Mouse (Mus musculus): ENCODE data around the gene Ifit3b.
"Not testable (repeated sequence)": the region's sequence is repeated elsewhere in the genome, so short reads cannot be mapped to it uniquely, and the experiment has no call there.

Gene Ifit3b

GRCm38 (mm10) chr19:34607237-34608051, at the start of gene Ifit3b:
Ifit3b (plus strand) TSS chr19:34607970.
- peak in 1 of 2 experiments; percentile 29 for DNase-seq (ENCODE audit: low spot score in 2 of 2)

GRCm38 (mm10) chr19:34562556-34562955, 45.2 kb upstream of the Ifit3b start:
- no peak for DNase-seq (ENCODE audit: low spot score in 2 of 2)

GRCm38 (mm10) chr19:34566178-34566784, 41.5 kb upstream of the Ifit3b start:
- no peak for DNase-seq (ENCODE audit: low spot score in 2 of 2)

- DNase-seq (ENCODE audit: low spot score in 2 of 2) = no peak
Observed at GRCm38 (mm10) chr19:34568988-34569895, 38.5 kb upstream of the Ifit3b start.

GRCm38 (mm10) chr19:34569896-34570476, 37.8 kb upstream of the Ifit3b start:
- DNase-seq (ENCODE audit: low spot score in 2 of 2) = no peak

- DNase-seq (ENCODE audit: low spot score in 2 of 2) = no peak
Observed at GRCm38 (mm10) chr19:34571080-34571479, 36.7 kb upstream of the Ifit3b start.

- DNase-seq (ENCODE audit: low spot score in 2 of 2) = no peak
Observed at GRCm38 (mm10) chr19:34573650-34574049, 34.1 kb upstream of the Ifit3b start.

GRCm38 (mm10) chr19:34577121-34577520, 30.6 kb upstream of the Ifit3b start:
- no peak for DNase-seq (ENCODE audit: low spot score in 2 of 2)

- not testable (repeated sequence) for DNase-seq (ENCODE audit: low spot score in 2 of 2)
Observed at GRCm38 (mm10) chr19:34582696-34583095, 25.1 kb upstream of the Ifit3b start.

GRCm38 (mm10) chr19:34583126-34583766, 24.5 kb upstream of the Ifit3b start, which contains the start of gene Ifit3:
Ifit3 (plus strand) TSS chr19:34583531.
- DNase-seq (ENCODE audit: low spot score in 2 of 2) = peak in 1 of 2 experiments; percentile 24

- not testable (repeated sequence) for DNase-seq (ENCODE audit: low spot score in 2 of 2)
Observed at GRCm38 (mm10) chr19:34585740-34586458, 21.9 kb upstream of the Ifit3b start.

- not testable (repeated sequence) for DNase-seq (ENCODE audit: low spot score in 2 of 2)
Observed at GRCm38 (mm10) chr19:34587898-34588692, 19.7 kb upstream of the Ifit3b start.

GRCm38 (mm10) chr19:34588959-34589358, 18.8 kb upstream of the Ifit3b start:
- DNase-seq (ENCODE audit: low spot score in 2 of 2) = no peak

GRCm38 (mm10) chr19:34593456-34593855, 14.3 kb upstream of the Ifit3b start:
- DNase-seq (ENCODE audit: low spot score in 2 of 2) = no peak

GRCm38 (mm10) chr19:34594523-34594922, 13.2 kb upstream of the Ifit3b start:
- DNase-seq (ENCODE audit: low spot score in 2 of 2) = not testable (repeated sequence)

- DNase-seq (ENCODE audit: low spot score in 2 of 2) = no peak
Observed at GRCm38 (mm10) chr19:34596811-34597210, 11.0 kb upstream of the Ifit3b start.

GRCm38 (mm10) chr19:34598341-34598740, 9.4 kb upstream of the Ifit3b start:
- DNase-seq (ENCODE audit: low spot score in 2 of 2) = peak in 1 of 2 experiments; percentile 62

GRCm38 (mm10) chr19:34599250-34599649, 8.5 kb upstream of the Ifit3b start:
- not testable (repeated sequence) for DNase-seq (ENCODE audit: low spot score in 2 of 2)

- not testable (repeated sequence) for DNase-seq (ENCODE audit: low spot score in 2 of 2)
Observed at GRCm38 (mm10) chr19:34601888-34602287, 5.9 kb upstream of the Ifit3b start, which contains the start of gene Ifit1bl1. Ifit1bl1 (minus strand) TSS chr19:34601956.
